Mouse (Mus musculus) cerebellum, adult 11 months (tissue): ENCODE results near the gene Mapk8ip1.

Experiments used
- DNase-seq: peaks from one replicate; pipeline ENCODE4 v3.0.0; 2022

Mapk8ip1 gene

GRCm38 (mm10) chr2:92371971-92372690, 28.9 kb downstream of the Mapk8ip1 start:
- DNase-seq, result no peak

DNA sequence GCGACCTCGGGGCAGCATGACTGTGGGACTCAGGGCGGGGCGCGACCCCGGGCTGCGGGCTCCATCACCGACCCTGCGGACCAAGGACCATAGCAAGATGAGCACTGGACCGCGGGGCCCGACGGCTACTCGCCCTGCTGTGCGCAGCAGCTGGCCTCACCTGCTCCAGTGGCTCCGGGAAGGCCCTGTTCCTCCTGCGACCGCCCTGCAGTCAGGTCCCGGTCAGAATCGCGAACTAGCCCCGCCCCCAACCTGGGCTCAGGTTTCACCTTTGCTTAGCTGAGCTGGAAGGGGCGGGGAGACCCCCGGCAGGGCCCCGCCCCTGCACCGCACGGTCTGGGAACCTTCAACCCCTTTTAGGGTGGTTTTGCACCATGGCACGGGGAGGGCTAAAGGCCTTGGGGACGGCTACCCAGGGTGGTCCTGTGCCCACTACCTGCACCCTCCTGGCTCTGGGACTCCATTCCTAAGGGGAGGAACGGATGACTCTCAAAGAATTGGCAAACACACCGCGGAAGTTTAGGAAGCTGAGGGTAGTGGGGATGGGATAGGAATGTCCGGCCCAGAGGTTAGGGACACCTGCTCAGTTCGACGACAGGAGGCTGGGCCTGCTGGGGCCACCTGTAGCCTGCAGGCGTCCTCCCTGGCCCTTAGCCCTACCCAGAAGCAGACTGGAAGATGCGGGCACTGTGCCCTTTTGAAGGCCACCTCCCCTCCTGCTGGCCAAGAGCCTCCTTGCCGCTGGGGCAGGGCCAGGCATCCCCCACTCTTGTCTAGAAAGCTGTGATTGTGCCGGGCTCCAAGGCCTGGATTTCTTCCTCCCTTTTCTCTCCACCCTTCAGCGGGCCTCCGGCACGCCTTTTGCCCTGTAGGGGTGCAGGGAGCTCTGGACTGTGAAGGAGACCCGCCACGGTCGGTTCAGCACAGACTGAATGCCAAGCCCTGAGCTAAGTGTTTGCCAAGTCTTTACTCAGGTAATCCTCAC, 29.9 kb downstream of the Mapk8ip1 start:
- peak; percentile 41 for DNase-seq

GRCm38 (mm10) chr2:92370375-92370774, 30.7 kb downstream of the Mapk8ip1 start:
- peak; percentile 29 for DNase-seq

GRCm38 (mm10) chr2:92367383-92368029, 33.6 kb downstream of the Mapk8ip1 start:
- no peak for DNase-seq

- no peak for DNase-seq
Measured at GRCm38 (mm10) chr2:92365568-92365967, 35.5 kb downstream of the Mapk8ip1 start.

DNA sequence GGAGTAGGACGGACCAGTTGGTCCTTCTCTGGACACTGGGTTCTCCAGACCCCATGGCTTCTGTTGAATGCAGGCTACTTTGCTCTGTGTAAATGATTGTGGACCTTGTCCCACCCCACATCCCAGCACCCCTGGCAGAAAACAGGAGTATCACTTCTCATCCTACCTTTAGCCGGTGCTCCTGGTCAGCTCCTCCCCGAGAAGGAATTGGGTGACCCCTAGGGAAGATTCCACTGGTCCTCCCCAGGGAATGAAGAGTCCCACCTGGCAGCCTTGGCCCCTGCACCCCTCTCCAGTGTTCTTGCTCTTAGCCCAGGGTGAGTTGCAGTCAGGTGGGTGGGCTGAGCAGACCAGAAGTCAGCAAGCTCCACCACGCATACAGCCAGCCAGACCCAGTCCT, 37.0 kb downstream of the Mapk8ip1 start:
- DNase-seq, result no peak

DNA sequence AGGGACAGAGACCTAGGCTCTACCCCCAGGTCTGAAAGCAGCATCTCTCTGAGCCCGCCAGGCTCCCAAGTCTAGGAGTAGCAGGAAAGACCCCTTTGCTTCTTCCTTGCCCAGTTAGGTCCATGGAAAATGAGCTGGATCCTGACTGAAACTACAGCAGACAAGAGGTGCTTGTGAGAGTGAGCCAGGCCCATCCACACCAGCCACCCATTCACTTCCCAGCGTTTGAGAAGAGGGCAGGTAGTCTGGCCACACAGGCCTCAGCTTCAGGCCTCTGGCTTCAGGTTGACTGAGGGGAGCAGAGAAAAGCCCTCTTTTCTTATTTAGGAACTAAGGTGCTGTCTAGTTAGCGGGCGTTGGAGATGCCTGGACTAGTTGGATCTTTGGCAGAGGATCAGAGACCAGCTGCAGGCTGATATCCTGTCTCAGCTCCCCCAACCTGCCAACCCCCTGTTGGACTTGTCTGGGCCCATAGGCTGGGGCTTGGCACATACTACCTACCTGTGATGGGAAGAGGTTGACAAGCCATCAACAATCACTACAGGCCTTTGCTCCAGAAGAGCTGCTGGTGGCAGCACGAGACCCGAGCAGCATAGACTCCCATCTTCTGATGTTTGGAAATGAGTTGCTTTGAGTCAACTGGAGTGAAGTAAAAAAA, 38.4 kb downstream of the Mapk8ip1 start:
- no peak for DNase-seq

GRCm38 (mm10) chr2:92361795-92362194, 39.3 kb downstream of the Mapk8ip1 start:
- DNase-seq, result no peak

- no peak for DNase-seq
Measured at GRCm38 (mm10) chr2:92360893-92361292, 40.2 kb downstream of the Mapk8ip1 start.

- no peak for DNase-seq
Measured at GRCm38 (mm10) chr2:92360186-92360823, 40.8 kb downstream of the Mapk8ip1 start.

- DNase-seq, result no peak
Measured at GRCm38 (mm10) chr2:92359301-92359700, 41.8 kb downstream of the Mapk8ip1 start.

DNA sequence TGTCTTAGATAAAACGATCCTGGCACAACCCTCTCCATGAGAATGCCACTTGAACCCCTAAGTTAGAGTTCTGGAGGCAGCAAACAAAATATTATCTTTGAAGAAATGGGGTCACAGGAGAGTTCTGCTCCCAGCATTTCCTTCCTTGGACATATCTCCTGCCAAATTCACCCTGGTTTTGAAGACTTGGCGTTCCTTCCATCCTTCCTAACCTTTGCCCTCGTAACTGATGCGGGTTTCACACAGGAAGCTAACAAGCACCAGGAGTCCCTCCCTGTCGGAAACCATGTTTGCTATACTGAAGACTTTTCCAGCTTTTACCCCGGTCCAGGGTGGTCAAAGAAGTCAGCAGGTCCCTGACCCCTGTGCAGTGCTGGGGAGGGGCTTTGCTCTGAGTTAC, 46.8 kb downstream of the Mapk8ip1 start:
- DNase-seq, result no peak

GRCm38 (mm10) chr2:92353402-92353801, 47.7 kb downstream of the Mapk8ip1 start:
- no peak for DNase-seq

GRCm38 (mm10) chr2:92350686-92351085, 50.4 kb downstream of the Mapk8ip1 start:
- no peak for DNase-seq

DNA sequence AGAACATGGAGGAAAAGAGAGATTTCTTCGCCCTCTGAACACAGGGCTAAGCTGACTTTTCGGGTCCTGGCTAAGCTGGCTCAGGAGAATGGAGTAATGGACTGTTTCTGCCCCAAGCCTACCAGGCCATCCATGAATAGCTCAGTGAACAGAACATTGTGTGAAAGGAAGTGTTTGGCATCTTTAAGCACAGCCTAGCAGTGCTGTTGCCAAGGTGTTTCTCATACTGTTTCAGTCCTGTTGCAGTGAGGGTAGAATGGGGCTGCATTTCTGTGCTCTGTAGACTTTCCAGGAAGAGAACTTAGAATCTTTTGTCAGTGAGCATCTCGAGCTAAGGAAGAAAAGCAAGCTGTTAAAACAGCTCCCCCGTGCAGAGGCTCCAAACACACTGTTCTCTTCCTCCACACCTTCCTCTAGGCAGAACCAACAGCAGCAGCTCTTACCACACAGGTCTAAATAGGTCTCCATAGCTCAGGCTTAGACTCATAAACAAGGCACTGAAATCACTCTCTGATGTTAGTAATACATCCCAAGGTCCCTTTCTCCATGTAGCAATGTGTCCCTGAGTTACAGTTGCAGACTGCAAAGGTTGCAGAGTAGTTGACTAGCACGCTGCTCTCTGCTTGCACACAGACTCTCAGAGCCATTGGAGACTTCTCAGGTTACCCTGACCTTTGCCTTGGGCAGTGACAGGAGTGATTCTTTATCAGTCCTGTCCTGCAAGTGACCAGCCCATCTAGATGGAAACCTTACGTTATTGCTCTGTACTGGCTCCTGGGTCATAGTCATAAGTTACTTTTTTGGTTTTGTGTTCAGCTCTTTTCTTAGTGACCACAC, 51.3 kb downstream of the Mapk8ip1 start:
- DNase-seq, result no peak

GRCm38 (mm10) chr2:92347191-92347590, 53.9 kb downstream of the Mapk8ip1 start:
- no peak for DNase-seq

DNA sequence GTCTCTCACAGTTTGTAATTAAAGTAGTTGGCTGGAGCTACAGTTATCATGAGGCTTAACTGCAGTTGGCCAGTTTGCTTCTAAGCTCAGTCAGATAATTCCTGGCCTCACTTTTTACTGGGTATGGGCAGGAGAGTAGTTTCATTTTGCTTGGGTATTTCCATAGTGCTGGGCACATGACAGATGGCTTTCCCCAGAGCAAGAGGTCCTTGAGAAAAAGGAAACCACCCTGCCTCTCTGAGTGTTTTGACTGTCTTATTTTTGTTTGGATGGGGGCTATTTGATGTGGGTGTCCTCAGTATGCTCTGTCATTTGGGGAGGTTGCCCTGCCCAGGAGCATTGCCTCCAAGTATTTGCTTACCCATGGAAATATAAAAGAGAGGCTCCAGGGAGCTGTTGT, 58.6 kb downstream of the Mapk8ip1 start:
- DNase-seq, result no peak
